Mouse (Mus musculus) limb, embryonic 12.5 days (tissue): ENCODE data around the gene Ica1. TPM values are rescaled to one million over a fixed set of nuclear protein-coding genes. Genes with fewer than 3 reads are reported as not detected.

Experiments
- ATAC-seq: fragments of 200-750 bp; cut with Nextera tagmentation; 2 replicates; pipeline ENCODE4 v1.8.0; 2017; ENCODE audit warnings: low read depth, moderate TSS enrichment; ENCODE audit not compliant: insufficient number of reproducible peaks, insufficient read depth, low FRiP score, low TSS enrichment
- H3K27ac ChIP-seq: fragments of 300-500 bp; sonication (generic); 2 replicates; pipeline ENCODE4 v1.5.1; 2016; ENCODE audit warnings: mild to moderate bottlenecking, moderate library complexity
- H3K27me3 ChIP-seq: fragments of 300-500 bp; sonication (generic); 2 replicates; pipeline ENCODE4 v1.6.1; 2016; ENCODE audit warnings: mild to moderate bottlenecking, moderate library complexity
- H3K36me3 ChIP-seq: fragments of 300-500 bp; sonication (generic); 2 replicates; pipeline ENCODE4 v1.6.1; 2016; ENCODE audit warnings: mild to moderate bottlenecking, moderate library complexity
- H3K4me1 ChIP-seq: fragments of 300-500 bp; sonication (generic); replicated peaks from 2 replicates; pipeline ENCODE4 v1.6.1; 2016
- H3K4me2 ChIP-seq: fragments of 300-500 bp; sonication (generic); 2 replicates; pipeline ENCODE4 v1.6.1; 2016; ENCODE audit warnings: mild to moderate bottlenecking, moderate library complexity
- H3K4me3 ChIP-seq: fragments of 300-500 bp; sonication (generic); replicated peaks from 2 replicates; pipeline ENCODE4 v1.5.1; 2016; ENCODE audit warnings: mild to moderate bottlenecking
- H3K9ac ChIP-seq: fragments of 300-500 bp; sonication (generic); replicated peaks from 2 replicates; pipeline ENCODE4 v1.6.1; 2016; ENCODE audit warnings: mild to moderate bottlenecking, moderate library complexity
- H3K9me3 ChIP-seq: fragments of 300-500 bp; sonication (generic); 2 replicates; pipeline ENCODE4 v1.6.1; 2016; ENCODE audit warnings: mild to moderate bottlenecking, moderate library complexity
- WGBS: fragments of 180-500 bp; shearing (Covaris S2); methylation state at CpG from one replicate; pipeline ENCODE4 v1.1.7; 2016; 5-methylcytosine and 5-hydroxymethylcytosine counted together
- polyA plus RNA-seq: library from polyadenylated mRNA; unstranded; fragments of >200 nt; fragmentation: Nextera tagmentation; extraction: Ambion mirVana; gene quantifications from 2 replicates; pipeline ENCODE4 v1.2.1, GENCODE M21; 2016

Gene Ica1
- polyA plus RNA-seq, 1 experiment from 2014 or later: 18.8 TPM

- Histone ChIP-seq H3K27me3 (no peaks in the 10 kb centered on the region), H3K36me3 (no peaks in the 10 kb centered on the region), H3K4me3 (no peak overlapping the region), H3K9ac (no peak overlapping the region), H3K9me3 (no peaks in the 10 kb centered on the region), H3K27ac (no peak overlapping the region), H3K4me1 (no peaks in the 10 kb centered on the region), H3K4me2 (no peak overlapping the region)
- ATAC-seq: no peak
- 76% methylated on average over 2 of the region's 2 CpGs for WGBS
Measured at GRCm38 (mm10) chr6:8617369-8617768, 160.9 kb downstream of the Ica1 start.

- Histone ChIP-seq H3K27me3 (no peaks in the 10 kb centered on the region), H3K4me3 (no peak overlapping the region), H3K9ac (no peak overlapping the region), H3K4me1 (no peaks in the 10 kb centered on the region), H3K9me3 (no peaks in the 10 kb centered on the region), H3K4me2 (no peak overlapping the region), H3K27ac (no peak overlapping the region), H3K36me3 (peaks cover 37% of the 10 kb centered on the region)
- WGBS: 94% methylated on average over 9 of the region's 9 CpGs
- no peak for ATAC-seq
Measured at GRCm38 (mm10) chr6:8591665-8592064, 186.6 kb downstream of the Ica1 start.

GRCm38 (mm10) chr6:8583892-8584291 is 194.4 kb downstream of the Ica1 start:
- H3K27ac ChIP-seq: no peak overlapping the region
- H3K4me1 ChIP-seq: no peaks in the 10 kb centered on the region
- H3K4me2 ChIP-seq: no peak overlapping the region
- ATAC-seq: no peak
- no peak overlapping the region for H3K9ac ChIP-seq
- WGBS: 96% methylated on average over 3 of the region's 3 CpGs
- H3K27me3 ChIP-seq: no peaks in the 10 kb centered on the region
- H3K4me3 ChIP-seq: no peak overlapping the region
- peaks cover 35% of the 10 kb centered on the region for H3K36me3 ChIP-seq
- no peaks in the 10 kb centered on the region for H3K9me3 ChIP-seq

- H3K9ac ChIP-seq: no peak overlapping the region
- no peak overlapping the region for H3K4me3 ChIP-seq
- H3K4me1 ChIP-seq: no peaks in the 10 kb centered on the region
- H3K9me3 ChIP-seq: no peaks in the 10 kb centered on the region
- no peak overlapping the region for H3K4me2 ChIP-seq
- H3K27ac ChIP-seq: no peak overlapping the region
- H3K36me3 ChIP-seq: peaks cover 30% of the 10 kb centered on the region
- WGBS: 95% methylated on average over 9 of the region's 9 CpGs
- ATAC-seq: no peak
- H3K27me3 ChIP-seq: no peaks in the 10 kb centered on the region
Measured at GRCm38 (mm10) chr6:8582377-8582776, 195.9 kb downstream of the Ica1 start.

Other genes with a start within 250 kb of the Ica1 start
- 0.16 and 0.35 TPM in 2 replicates for gene Nxph1, start 169.9 kb upstream of the Ica1 start, polyA plus RNA-seq